Mouse (Mus musculus): ENCODE data around the gene Phc2.

The Phc2 gene

DNA sequence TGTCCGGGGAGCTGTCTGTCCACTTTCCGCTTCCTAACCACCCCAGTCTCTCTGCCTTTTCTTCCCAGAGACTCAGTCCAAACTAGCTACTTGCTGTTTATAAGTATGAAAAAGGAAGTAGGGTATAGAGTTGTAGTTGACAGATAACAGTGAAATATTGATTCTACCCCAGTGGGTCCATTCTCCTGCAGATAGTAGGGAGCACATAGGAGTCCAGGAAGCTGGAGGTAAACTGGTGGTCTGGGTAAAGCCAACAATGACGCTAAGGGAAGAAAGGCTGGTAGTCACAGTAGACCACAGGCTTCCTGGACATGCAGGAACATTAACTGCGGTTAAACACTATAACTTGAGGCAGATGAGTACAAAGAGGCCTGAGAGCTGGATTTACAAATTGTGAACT lies 36.7 kb downstream of the Phc2 start:
- no peak for DNase-seq (ENCODE audit: low read depth)

- DNase-seq (ENCODE audit: low read depth) = no peak
Measured at GRCm38 (mm10) chr4:128692149-128692925, 37.8 kb downstream of the Phc2 start.

- no peak for DNase-seq (ENCODE audit: low read depth)
Measured at GRCm38 (mm10) chr4:128693207-128693606, 38.7 kb downstream of the Phc2 start.

GRCm38 (mm10) chr4:128694315-128694714 lies 39.8 kb downstream of the Phc2 start:
- no peak for DNase-seq (ENCODE audit: low read depth)

DNA sequence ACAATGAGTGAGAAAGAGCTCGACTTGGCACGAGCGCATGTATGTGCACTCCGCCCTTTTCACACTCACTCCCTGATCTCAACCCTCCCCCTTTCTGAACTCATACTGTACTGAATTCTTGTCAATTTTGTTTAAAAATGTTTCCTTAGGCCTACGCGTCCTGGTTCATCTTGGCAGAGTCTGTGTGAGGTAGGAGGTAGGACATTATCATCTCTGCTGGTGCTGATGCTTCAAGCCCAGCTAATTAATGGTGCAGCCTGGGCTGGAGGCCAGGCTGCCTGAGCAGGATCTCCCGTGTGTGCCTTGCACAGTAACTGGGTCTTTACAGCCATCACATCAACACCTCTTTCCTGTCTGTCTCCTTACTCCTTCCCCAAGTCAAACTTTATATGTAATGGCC lies 40.6 kb downstream of the Phc2 start:
- DNase-seq (ENCODE audit: low read depth) = no peak

- no peak for DNase-seq (ENCODE audit: low read depth)
Measured at GRCm38 (mm10) chr4:128698011-128698861, 43.7 kb downstream of the Phc2 start.

DNA sequence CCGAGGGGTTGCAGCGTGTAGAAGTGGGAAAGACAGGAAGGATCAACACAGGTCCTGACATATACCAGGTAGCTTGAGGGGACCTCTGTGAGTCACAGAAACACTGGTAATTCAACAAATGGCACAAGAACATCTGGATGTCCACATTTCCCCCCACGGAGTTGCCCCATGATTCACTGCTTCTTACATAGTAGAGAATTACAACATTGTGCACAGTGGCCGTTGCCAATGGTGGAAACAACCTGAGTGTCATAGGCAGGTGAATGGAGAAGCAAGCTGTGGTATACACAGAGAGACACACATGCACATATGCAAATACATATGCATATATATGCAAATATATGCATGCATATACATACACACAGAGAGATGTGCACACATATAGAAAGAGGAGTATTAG lies 45.4 kb downstream of the Phc2 start:
- no peak for DNase-seq (ENCODE audit: low read depth)

DNA sequence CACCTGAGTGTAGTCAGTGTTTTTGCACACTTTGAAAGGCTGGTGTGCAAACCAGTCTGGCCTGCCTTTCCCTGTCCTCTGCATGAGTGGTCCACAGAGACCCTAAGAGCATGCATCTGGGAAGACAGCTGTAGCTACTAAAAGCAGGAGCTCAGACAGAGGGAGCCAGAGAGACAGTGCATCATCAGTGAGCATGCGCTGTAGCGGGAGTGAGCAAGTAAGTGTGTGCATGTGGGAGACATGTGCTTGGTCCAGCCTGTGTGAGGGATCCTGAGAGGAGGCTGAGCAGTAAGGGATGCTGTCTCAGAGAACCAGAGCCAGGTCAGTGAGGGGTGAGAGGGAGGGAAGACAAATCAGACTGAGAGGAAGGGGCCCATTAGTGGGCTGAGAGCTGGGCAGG lies 46.0 kb downstream of the Phc2 start:
- DNase-seq (ENCODE audit: low read depth) = no peak

DNA sequence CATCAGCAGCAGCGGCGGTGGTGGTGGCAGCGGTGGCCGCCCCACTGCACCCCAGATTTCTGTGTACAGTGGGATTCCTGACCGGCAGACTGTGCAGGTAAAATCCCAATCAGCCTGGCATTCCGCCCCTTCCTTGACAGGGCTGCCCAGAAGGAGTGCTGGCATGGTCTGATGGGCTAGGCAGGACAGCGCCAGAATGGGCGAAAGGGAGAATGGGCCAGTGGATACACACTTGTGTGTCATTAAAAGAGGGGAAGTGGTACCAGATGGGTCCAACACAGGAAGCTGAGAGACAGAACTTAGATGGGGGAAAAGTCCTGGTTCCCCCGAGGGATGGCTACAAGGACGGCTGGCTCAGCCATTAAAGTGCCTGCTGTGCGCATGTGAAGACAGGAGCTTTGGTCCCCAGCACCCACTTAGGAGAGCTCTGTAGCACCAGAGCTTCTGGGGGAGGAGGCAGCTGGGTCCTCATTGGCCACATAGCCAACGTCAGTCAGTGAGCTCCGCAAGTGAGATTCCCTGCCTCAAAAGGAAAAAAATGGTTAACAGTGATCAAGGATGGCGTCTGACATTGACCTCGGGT lies 50.7 kb downstream of the Phc2 start:
- no peak for DNase-seq (ENCODE audit: low read depth)

DNA sequence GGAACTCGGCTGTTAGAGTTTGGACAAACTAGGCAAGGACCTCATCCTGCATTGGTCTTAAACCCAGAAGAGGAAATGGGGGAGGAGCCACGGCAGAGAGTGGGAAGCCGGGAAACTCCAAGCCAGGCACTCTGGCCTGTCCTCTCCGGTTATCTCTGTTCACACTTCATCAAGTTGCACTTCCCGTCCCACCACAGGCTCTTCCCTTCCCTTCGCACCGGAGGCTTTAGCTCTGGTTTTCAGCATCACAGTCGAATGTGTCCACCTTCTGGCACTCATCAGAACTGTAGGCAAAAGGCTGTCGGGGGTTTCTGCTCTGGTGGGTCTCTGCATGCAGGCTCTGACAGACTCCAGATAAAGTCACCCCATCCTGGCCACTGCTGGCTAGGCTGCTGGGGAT lies 52.1 kb downstream of the Phc2 start:
- DNase-seq (ENCODE audit: low read depth) = no peak

DNA sequence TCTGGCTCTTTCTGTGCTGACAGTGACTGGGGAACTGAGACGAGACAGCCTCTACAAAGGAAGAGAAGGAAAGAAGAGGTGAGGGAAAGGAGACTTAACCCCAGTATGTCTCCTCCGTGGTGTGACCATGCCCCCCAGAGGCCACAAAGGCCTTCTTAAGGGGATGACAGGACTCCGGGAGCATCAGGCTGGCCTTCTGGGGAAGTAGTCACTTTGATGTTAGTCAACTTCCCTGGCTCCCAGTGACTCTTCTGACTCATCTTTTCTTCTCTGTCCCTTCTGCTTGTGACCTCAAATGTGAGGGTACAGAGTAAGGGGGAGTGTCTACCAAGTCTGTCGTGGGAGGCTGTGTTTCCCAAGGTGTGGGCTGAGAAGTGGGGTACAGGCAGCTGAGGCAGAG lies 52.9 kb downstream of the Phc2 start:
- no peak for DNase-seq (ENCODE audit: low read depth)

- DNase-seq (ENCODE audit: low read depth) = no peak
Measured at GRCm38 (mm10) chr4:128709061-128709780, 54.7 kb downstream of the Phc2 start.

DNA sequence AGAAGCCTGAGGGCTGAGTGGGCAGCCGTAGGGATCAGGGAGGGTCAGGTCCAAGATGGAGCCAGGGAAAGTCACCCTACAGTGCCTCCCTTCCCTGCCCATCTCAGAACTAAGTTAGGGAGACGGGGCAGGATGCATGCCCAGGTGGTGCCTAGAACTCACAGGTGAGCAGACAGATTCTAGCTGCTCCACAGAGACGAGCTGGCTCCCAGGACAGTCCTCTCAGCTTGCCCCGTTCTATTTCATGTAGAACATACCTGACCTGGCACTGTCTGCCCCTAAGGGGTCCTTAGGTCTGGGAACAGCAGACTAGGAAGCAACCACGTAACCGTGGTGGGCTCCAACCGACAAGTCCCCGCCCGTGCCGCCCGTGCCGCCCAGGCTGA lies 55.3 kb downstream of the Phc2 start:
- DNase-seq (ENCODE audit: low read depth) = no peak

DNA sequence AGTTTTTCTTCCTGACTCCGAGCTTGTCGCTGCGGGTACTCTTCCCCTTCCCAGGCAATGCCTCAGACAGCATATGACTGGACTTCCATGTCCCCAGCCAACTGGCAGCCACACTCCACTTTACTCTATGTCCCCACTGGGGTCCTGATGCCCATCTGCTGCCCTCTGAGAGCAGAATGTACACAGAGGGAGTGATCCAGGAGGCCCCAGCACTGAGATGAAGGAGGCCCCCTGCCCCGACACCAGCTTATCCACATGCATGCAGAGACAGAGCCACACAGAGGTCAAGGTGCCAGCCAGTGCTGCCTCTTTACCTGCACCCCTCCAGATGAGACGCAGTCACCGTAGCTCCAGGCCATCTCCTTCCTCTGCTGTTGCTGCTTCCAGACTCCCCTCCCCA lies 55.8 kb downstream of the Phc2 start:
- no peak for DNase-seq (ENCODE audit: low read depth)

DNA sequence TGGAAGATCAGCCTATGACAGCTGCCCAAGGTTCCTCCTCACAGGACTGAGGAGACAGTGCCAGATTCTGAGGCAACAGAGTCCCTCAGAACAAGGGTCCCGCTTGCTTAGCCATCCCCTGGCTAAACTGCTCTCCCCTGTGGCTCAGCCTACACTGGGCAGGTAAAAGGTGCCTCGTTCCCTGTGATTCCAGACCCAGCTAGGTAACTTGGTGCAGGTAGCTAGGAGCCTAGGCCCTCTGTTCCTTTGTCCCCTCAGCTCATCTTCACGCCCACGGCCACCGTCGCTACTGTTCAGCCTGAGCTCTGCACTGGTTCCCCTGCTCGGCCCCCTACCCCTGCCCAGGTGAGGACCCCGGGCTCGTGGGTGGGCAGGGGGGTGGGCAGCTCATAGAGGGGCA lies 56.3 kb downstream of the Phc2 start:
- peak; percentile 19 for DNase-seq (ENCODE audit: low read depth)

- DNase-seq (ENCODE audit: low read depth) = peak; percentile 97
Measured at GRCm38 (mm10) chr4:128711455-128712135, 57.1 kb downstream of the Phc2 start.

GRCm38 (mm10) chr4:128712136-128712655 lies 57.7 kb downstream of the Phc2 start:
- DNase-seq (ENCODE audit: low read depth) = no peak

DNA sequence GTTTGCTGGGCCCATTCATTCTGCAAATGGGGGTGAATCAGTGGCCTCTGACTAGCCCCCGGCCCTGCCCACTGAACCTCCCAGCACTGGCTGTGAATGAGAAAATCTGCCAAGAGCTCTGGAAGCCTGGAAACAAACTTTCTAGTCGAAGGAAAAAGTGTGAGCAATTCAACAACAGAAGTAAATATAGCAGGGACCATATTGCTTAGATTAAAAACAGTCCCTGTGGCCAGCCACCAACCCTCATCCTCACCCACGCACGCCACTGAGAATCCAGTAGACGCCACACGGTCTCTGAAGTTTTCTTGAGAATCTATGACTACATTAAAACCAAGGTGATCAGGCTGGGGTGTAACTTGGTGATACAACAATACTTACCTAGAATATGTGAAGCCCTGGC lies 58.4 kb downstream of the Phc2 start:
- no peak for DNase-seq (ENCODE audit: low read depth)

GRCm38 (mm10) chr4:128715241-128716204 lies 61.0 kb downstream of the Phc2 start:
- DNase-seq (ENCODE audit: low read depth) = no peak

- DNase-seq (ENCODE audit: low read depth) = no peak
Measured at GRCm38 (mm10) chr4:128716279-128716678, 61.8 kb downstream of the Phc2 start.

Measured in induced T-regulatory cell, adult 2 months (primary cell).